Mouse (Mus musculus): ENCODE data around the gene Rin2.
"Not testable (repeated sequence)": the region's sequence is repeated elsewhere in the genome, so short reads cannot be mapped to it uniquely, and the experiment has no call there.

The Rin2 gene

GRCm38 (mm10) chr2:145866238-145866637 is 191.2 kb downstream of the Rin2 start:
- DNase-seq = no peak

GRCm38 (mm10) chr2:145866695-145867449 is 191.9 kb downstream of the Rin2 start:
- no peak for DNase-seq

- no peak for DNase-seq
Observed at GRCm38 (mm10) chr2:145871308-145871707, 196.3 kb downstream of the Rin2 start.

GRCm38 (mm10) chr2:145872099-145872498 is 197.1 kb downstream of the Rin2 start:
- no peak for DNase-seq

GRCm38 (mm10) chr2:145873953-145874352 is 198.9 kb downstream of the Rin2 start:
- no peak for DNase-seq

- DNase-seq = no peak
Observed at GRCm38 (mm10) chr2:145874879-145875482, 200.0 kb downstream of the Rin2 start.

GRCm38 (mm10) chr2:145877191-145877590 is 202.2 kb downstream of the Rin2 start:
- DNase-seq = no peak

- no peak for DNase-seq
Observed at GRCm38 (mm10) chr2:145880887-145881747, 206.1 kb downstream of the Rin2 start.

GRCm38 (mm10) chr2:145881932-145882331 is 206.9 kb downstream of the Rin2 start:
- DNase-seq = no peak

GRCm38 (mm10) chr2:145882398-145882797 is 207.4 kb downstream of the Rin2 start:
- DNase-seq = no peak

- DNase-seq = no peak
Observed at GRCm38 (mm10) chr2:145884036-145884912, 209.3 kb downstream of the Rin2 start.

- no peak for DNase-seq
Observed at GRCm38 (mm10) chr2:145884913-145885785, 210.1 kb downstream of the Rin2 start.

GRCm38 (mm10) chr2:145887937-145888765 is 213.1 kb downstream of the Rin2 start:
- DNase-seq = no peak

- DNase-seq = no peak
Observed at GRCm38 (mm10) chr2:145888766-145889480, 213.9 kb downstream of the Rin2 start.

- no peak for DNase-seq
Observed at GRCm38 (mm10) chr2:145890571-145890970, 215.6 kb downstream of the Rin2 start.

- DNase-seq = no peak
Observed at GRCm38 (mm10) chr2:145893756-145894155, 218.7 kb downstream of the Rin2 start.

- no peak for DNase-seq
Observed at GRCm38 (mm10) chr2:145898106-145898505, 223.1 kb downstream of the Rin2 start.

GRCm38 (mm10) chr2:145900318-145900717 is 225.3 kb downstream of the Rin2 start:
- DNase-seq = not testable (repeated sequence)

- no peak for DNase-seq
Observed at GRCm38 (mm10) chr2:145901861-145902260, 226.8 kb downstream of the Rin2 start, which contains the start of gene Naa20. TSS of gene Naa20 (plus strand) at chr2:145902099.
